Mouse (Mus musculus) embryonic facial prominence, embryonic 12.5 days (tissue): Measurements from ENCODE around the gene Mpzl3. TPM values are rescaled to one million over a fixed set of nuclear protein-coding genes. Genes with fewer than 3 reads are reported as not detected.

ENCODE experiments used
- ATAC-seq: fragments of 200-750 bp; cut with Nextera tagmentation; 2 replicates; pipeline ENCODE4 v1.8.0; 2017; ENCODE audit not compliant: insufficient number of reproducible peaks, insufficient read depth, low FRiP score, low TSS enrichment
- H3K27ac ChIP-seq: fragments of 300-500 bp; sonication (generic); 2 replicates; pipeline ENCODE4 v1.5.1; 2016; ENCODE audit warnings: mild to moderate bottlenecking
- H3K27me3 ChIP-seq: fragments of 300-500 bp; sonication (generic); 2 replicates; pipeline ENCODE4 v1.6.1; 2016; ENCODE audit warnings: mild to moderate bottlenecking, moderate library complexity
- H3K36me3 ChIP-seq: fragments of 300-500 bp; sonication (generic); 2 replicates; pipeline ENCODE4 v1.6.1; 2016; ENCODE audit warnings: mild to moderate bottlenecking
- H3K4me1 ChIP-seq: fragments of 300-500 bp; sonication (generic); 2 replicates; pipeline ENCODE4 v1.6.1; 2016
- H3K4me2 ChIP-seq: fragments of 300-500 bp; sonication (generic); replicated peaks from 2 replicates; pipeline ENCODE4 v1.6.1; 2016; ENCODE audit warnings: mild to moderate bottlenecking, moderate library complexity
- H3K4me3 ChIP-seq: fragments of 300-500 bp; sonication (generic); 2 replicates; pipeline ENCODE4 v1.5.1; 2016; ENCODE audit warnings: mild to moderate bottlenecking
- H3K9ac ChIP-seq: fragments of 300-500 bp; sonication (generic); 2 replicates; pipeline ENCODE4 v1.6.1; 2016; ENCODE audit warnings: mild to moderate bottlenecking, moderate library complexity
- H3K9me3 ChIP-seq: fragments of 300-500 bp; sonication (generic); 2 replicates; pipeline ENCODE4 v1.6.1; 2016; ENCODE audit warnings: mild to moderate bottlenecking, moderate library complexity
- WGBS: fragments of 180-500 bp; shearing (Covaris S2); methylation state at CpG from one replicate; pipeline ENCODE4 v1.1.7; 2016; 5-methylcytosine and 5-hydroxymethylcytosine counted together
- polyA plus RNA-seq: library from polyadenylated mRNA; unstranded; fragments of >200 nt; fragmentation: Nextera tagmentation; extraction: Ambion mirVana; gene quantifications from 2 replicates; pipeline ENCODE4 v1.2.1, GENCODE M21; 2016

The Mpzl3 gene
- polyA plus RNA-seq, 1 experiment from 2014 or later: 1.9 TPM

- Histone ChIP-seq H3K27ac (peak overlapping the region; percentile 58), H3K9me3 (no peaks in the 10 kb centered on the region), H3K27me3 (no peaks in the 10 kb centered on the region), H3K36me3 (no peaks in the 10 kb centered on the region), H3K4me2 (peak overlapping the region; percentile 56), H3K4me1 (peaks cover 12% of the 10 kb centered on the region), H3K4me3 (peak overlapping the region; percentile 39), H3K9ac (peak overlapping the region; percentile 31; the same call in 1 of the 2 replicates)
- 2% methylated on average over 14 of the region's 14 CpGs for WGBS
- ATAC-seq: no peak
These were observed 60.7 kb downstream of the Mpzl3 start for GRCm38 (mm10) chr9:45115706-45116105.

GRCm38 (mm10) chr9:45116819-45117218 lies 61.8 kb downstream of the Mpzl3 start:
- no peak overlapping the region for H3K4me3 ChIP-seq
- no peaks in the 10 kb centered on the region for H3K9me3 ChIP-seq
- WGBS: 67% methylated on average over 9 of the region's 9 CpGs
- no peak overlapping the region for H3K9ac ChIP-seq
- no peaks in the 10 kb centered on the region for H3K36me3 ChIP-seq
- no peak overlapping the region for H3K4me2 ChIP-seq
- peaks cover 13% of the 10 kb centered on the region for H3K4me1 ChIP-seq
- no peak overlapping the region for H3K27ac ChIP-seq
- no peaks in the 10 kb centered on the region for H3K27me3 ChIP-seq
- no peak for ATAC-seq

- peak within 1 kb of the TSS; percentile 63 for H3K4me3 ChIP-seq
- H3K4me2 ChIP-seq: peak within 1 kb of the TSS; percentile 65
- H3K27me3 ChIP-seq: 0 out of 2 replicates have a peak, but pooled peaks cover 2% of the 10 kb centered on the region
- peak within 1 kb of the TSS; percentile 93 for H3K27ac ChIP-seq
- no peaks in the 10 kb centered on the region for H3K36me3 ChIP-seq
- H3K9me3 ChIP-seq: no peaks in the 10 kb centered on the region
- peaks cover 22% of the 10 kb centered on the region for H3K4me1 ChIP-seq
- under 1% methylated on average over 13 of the region's 13 CpGs for WGBS
- no peak; the same call in 1 of the 2 replicates for ATAC-seq
- H3K9ac ChIP-seq: peak within 1 kb of the TSS; percentile 69
These were observed 62.9 kb downstream of the Mpzl3 start, which contains the start of gene Scn2b for GRCm38 (mm10) chr9:45117741-45118431. TSS of gene Scn2b (plus strand) at chr9:45117782.

GRCm38 (mm10) chr9:45118552-45118951 lies 63.6 kb downstream of the Mpzl3 start:
- Histone ChIP-seq H3K4me3 (peak overlapping the region; percentile 63), H3K4me1 (peaks cover 22% of the 10 kb centered on the region), H3K9me3 (no peaks in the 10 kb centered on the region), H3K27ac (no peak overlapping the region), H3K27me3 (0 out of 2 replicates have a peak, but pooled peaks cover 2% of the 10 kb centered on the region), H3K9ac (peak overlapping the region; percentile 69), H3K4me2 (peak overlapping the region; percentile 65), H3K36me3 (no peaks in the 10 kb centered on the region)
- 24% methylated on average over 10 of the region's 10 CpGs for WGBS
- no peak for ATAC-seq

GRCm38 (mm10) chr9:45119316-45119953 lies 64.4 kb downstream of the Mpzl3 start:
- Histone ChIP-seq H3K9ac (no peak overlapping the region), H3K4me2 (peak overlapping the region; percentile 65)

GRCm38 (mm10) chr9:45119954-45120530 lies 65.1 kb downstream of the Mpzl3 start:
- H3K4me3 ChIP-seq: no peak overlapping the region
- no peak overlapping the region for H3K4me2 ChIP-seq
- peaks cover 22% of the 10 kb centered on the region for H3K4me1 ChIP-seq
- WGBS: 90% methylated on average over 14 of the region's 14 CpGs
- H3K27me3 ChIP-seq: 0 out of 2 replicates have a peak, but pooled peaks cover 2% of the 10 kb centered on the region
- no peak overlapping the region for H3K27ac ChIP-seq
- H3K9me3 ChIP-seq: no peaks in the 10 kb centered on the region
- H3K9ac ChIP-seq: no peak overlapping the region
- ATAC-seq: no peak
- peaks cover 4% of the 10 kb centered on the region; the same call in 1 of the 2 replicates for H3K36me3 ChIP-seq

More at GRCm38 (mm10) chr9:45119316-45119953, 64.4 kb downstream of the Mpzl3 start:
- Histone ChIP-seq H3K27ac (no peak overlapping the region), H3K36me3 (no peaks in the 10 kb centered on the region), H3K9me3 (no peaks in the 10 kb centered on the region), H3K4me3 (no peak overlapping the region), H3K4me1 (peaks cover 22% of the 10 kb centered on the region), H3K27me3 (0 out of 2 replicates have a peak, but pooled peaks cover 2% of the 10 kb centered on the region)
- ATAC-seq: no peak
- WGBS: 91% methylated on average over 8 of the region's 8 CpGs

- H3K9ac ChIP-seq: no peak overlapping the region
- no peak for ATAC-seq
- no peaks in the 10 kb centered on the region for H3K9me3 ChIP-seq
- H3K4me1 ChIP-seq: peaks cover 22% of the 10 kb centered on the region
- no peak overlapping the region for H3K4me2 ChIP-seq
- 79% methylated on average over 6 of the region's 6 CpGs for WGBS
- H3K36me3 ChIP-seq: peaks cover 9% of the 10 kb centered on the region
- no peak overlapping the region for H3K4me3 ChIP-seq
- 0 out of 2 replicates have a peak, but pooled peaks cover 2% of the 10 kb centered on the region for H3K27me3 ChIP-seq
- H3K27ac ChIP-seq: no peak overlapping the region
These were observed 65.6 kb downstream of the Mpzl3 start for GRCm38 (mm10) chr9:45120567-45120966.

- no peak overlapping the region for H3K27ac ChIP-seq
- no peaks in the 10 kb centered on the region for H3K9me3 ChIP-seq
- H3K4me2 ChIP-seq: no peak overlapping the region
- ATAC-seq: no peak
- peaks cover 20% of the 10 kb centered on the region for H3K4me1 ChIP-seq
- H3K27me3 ChIP-seq: 0 out of 2 replicates have a peak, but pooled peaks cover 2% of the 10 kb centered on the region
- peaks cover 14% of the 10 kb centered on the region for H3K36me3 ChIP-seq
- WGBS: 59% methylated on average over 6 of the region's 6 CpGs
- no peak overlapping the region for H3K4me3 ChIP-seq
- no peak overlapping the region for H3K9ac ChIP-seq
These were observed 66.0 kb downstream of the Mpzl3 start for GRCm38 (mm10) chr9:45121001-45121400.

GRCm38 (mm10) chr9:45121769-45122168 lies 66.8 kb downstream of the Mpzl3 start:
- ATAC-seq: 0 out of 2 replicates have a peak, but pooled peaks have one; percentile 50
- Histone ChIP-seq H3K27me3 (0 out of 2 replicates have a peak, but pooled peaks cover 2% of the 10 kb centered on the region), H3K4me1 (peaks cover 16% of the 10 kb centered on the region), H3K36me3 (peaks cover 18% of the 10 kb centered on the region), H3K4me3 (no peak overlapping the region; the same call in 1 of the 2 replicates), H3K9ac (no peak overlapping the region), H3K4me2 (peak overlapping the region; percentile 41), H3K27ac (no peak overlapping the region), H3K9me3 (no peaks in the 10 kb centered on the region)
- WGBS: 3% methylated on average over 10 of the region's 10 CpGs

GRCm38 (mm10) chr9:45122209-45122761 lies 67.3 kb downstream of the Mpzl3 start:
- WGBS: 24% methylated on average over 9 of the region's 9 CpGs

GRCm38 (mm10) chr9:45125211-45125610 lies 70.2 kb downstream of the Mpzl3 start:
- Histone ChIP-seq H3K9ac (no peak overlapping the region), H3K27me3 (0 out of 2 replicates have a peak, but pooled peaks cover 5% of the 10 kb centered on the region), H3K4me1 (peaks cover 10% of the 10 kb centered on the region), H3K9me3 (no peaks in the 10 kb centered on the region), H3K4me2 (no peak overlapping the region), H3K4me3 (no peak overlapping the region), H3K27ac (no peak overlapping the region), H3K36me3 (peaks cover 18% of the 10 kb centered on the region)
- ATAC-seq: no peak
- 88% methylated on average over 14 of the region's 14 CpGs for WGBS

More at GRCm38 (mm10) chr9:45122209-45122761, 67.3 kb downstream of the Mpzl3 start:
- Histone ChIP-seq H3K27me3 (0 out of 2 replicates have a peak, but pooled peaks cover 2% of the 10 kb centered on the region), H3K9ac (no peak overlapping the region), H3K36me3 (peaks cover 18% of the 10 kb centered on the region), H3K27ac (no peak overlapping the region), H3K4me3 (no peak overlapping the region; the same call in 1 of the 2 replicates), H3K9me3 (no peaks in the 10 kb centered on the region), H3K4me2 (peak overlapping the region; percentile 41), H3K4me1 (peaks cover 16% of the 10 kb centered on the region)
- no peak for ATAC-seq
